Mouse (Mus musculus) midbrain, postnatal 0 days (tissue): ENCODE measurements around the gene Ergic3. TPM values are rescaled to one million over a fixed set of nuclear protein-coding genes. Genes with fewer than 3 reads are reported as not detected.

Source experiments
- ATAC-seq: fragments of 200-750 bp; cut with Nextera tagmentation; 2 replicates; pipeline ENCODE4 v1.8.0; 2017; ENCODE audit warnings: moderate number of reproducible peaks, mild to moderate bottlenecking, moderate TSS enrichment, moderate library complexity; ENCODE audit not compliant: low FRiP score
- DNase-seq: peaks from one replicate; pipeline ENCODE4 v3.0.0-alpha.2; 2015; ENCODE audit warnings: low spot score
- H3K27ac ChIP-seq: fragments of 300-500 bp; sonication (generic); 2 replicates; pipeline ENCODE4 v1.5.1; 2014; ENCODE audit warnings: low read depth, mild to moderate bottlenecking, low read length, mixed read lengths
- H3K27me3 ChIP-seq: fragments of 300-500 bp; sonication (generic); 2 replicates; pipeline ENCODE4 v1.6.1; 2014; ENCODE audit warnings: low read length, control low read depth, mixed read lengths; ENCODE audit not compliant: insufficient read depth
- H3K36me3 ChIP-seq: fragments of 300-500 bp; sonication (generic); 2 replicates; pipeline ENCODE4 v1.6.1; 2014; ENCODE audit warnings: low read length, control low read depth, mixed read lengths; ENCODE audit not compliant: insufficient read depth
- H3K4me1 ChIP-seq: fragments of 300-500 bp; sonication (generic); 2 replicates; pipeline ENCODE4 v1.6.1; 2014; ENCODE audit warnings: mild to moderate bottlenecking, control low read depth, antibody characterized with exemption, low read length, mixed read lengths; ENCODE audit not compliant: insufficient read depth
- H3K4me2 ChIP-seq: fragments of 300-500 bp; sonication (generic); 2 replicates; pipeline ENCODE4 v1.6.1; 2014; ENCODE audit warnings: low read depth, mild to moderate bottlenecking, low read length, mixed read lengths; ENCODE audit not compliant: poor library complexity, severe bottlenecking
- H3K4me3 ChIP-seq: fragments of 300-500 bp; sonication (generic); 2 replicates; pipeline ENCODE4 v1.5.1; 2014; ENCODE audit warnings: low read depth, mild to moderate bottlenecking, low read length, moderate library complexity
- H3K9ac ChIP-seq: fragments of 300-500 bp; sonication (generic); replicated peaks from 2 replicates; pipeline ENCODE4 v1.6.1; 2014; ENCODE audit warnings: mild to moderate bottlenecking, low read length, moderate library complexity, mixed read lengths; ENCODE audit not compliant: poor library complexity, severe bottlenecking
- H3K9me3 ChIP-seq: fragments of 300-500 bp; sonication (generic); 2 replicates; pipeline ENCODE4 v1.6.1; 2016; ENCODE audit warnings: low read length, control low read depth
- CTCF ChIP-seq: IDR thresholded peaks from 2 replicates; pipeline ENCODE4 v1.5.1; 2016; ENCODE audit warnings: antibody characterized with exemption, mild to moderate bottlenecking
- WGBS: fragments of 180-500 bp; shearing (Covaris S2); extraction: QIAGEN DNeasy Blood & Tissue Kit; methylation state at CpG from one replicate; pipeline ENCODE4 v1.1.7; 2014; 5-methylcytosine and 5-hydroxymethylcytosine counted together
- polyA plus RNA-seq: library from polyadenylated mRNA; unstranded; fragments of >200 nt; fragmentation: Nextera tagmentation; extraction: Ambion mirVana; gene quantifications from 2 replicates; pipeline ENCODE4 v1.2.1, GENCODE M21; 2015
- total RNA-seq: library from RNA; depleted of rRNA; stranded (reverse); fragments of >200 nt; gene quantifications from 2 replicates; pipeline ENCODE4 v1.2.3, GENCODE M21; 2014

Ergic3 gene
- total and polyA plus RNA-seq, 2 experiments from 2014 or later, result 284 to 467 TPM

DNA sequence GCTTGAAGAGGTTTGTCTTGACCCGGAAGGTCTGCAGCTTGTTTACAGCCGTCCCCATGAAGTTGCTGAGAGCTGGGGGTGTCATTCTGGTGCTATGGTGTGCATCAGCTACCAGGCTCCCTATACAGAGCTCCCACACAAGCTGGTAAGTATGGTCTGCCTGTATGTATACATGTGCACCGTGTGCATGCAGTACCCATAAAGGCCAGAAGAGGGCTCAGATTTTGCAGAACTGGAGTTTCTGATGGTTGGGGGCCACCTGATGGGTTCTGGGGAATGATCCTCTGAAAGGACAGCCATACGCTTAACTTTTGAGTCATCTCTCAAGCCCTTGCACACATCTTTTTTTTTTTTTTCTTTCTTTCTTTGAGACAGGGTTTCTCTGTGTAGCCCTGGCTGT lies 2.5 kb upstream of the Ergic3 start:
- 92% methylated on average over 4 of the region's 4 CpGs for WGBS
- Histone ChIP-seq H3K27me3 (no peaks in the 10 kb centered on the region), H3K4me3 (no peak overlapping the region), H3K27ac (no peak overlapping the region), H3K36me3 (peaks cover 10% of the 10 kb centered on the region; the same call in 1 of the 2 replicates), H3K9me3 (no peaks in the 10 kb centered on the region), H3K4me2 (no peak overlapping the region), H3K9ac (no peak overlapping the region), H3K4me1 (no peaks in the 10 kb centered on the region; the same call in 1 of the 2 replicates)
- DNase-seq (no peak), ATAC-seq (no peak)
- peak; percentile 52 for TF ChIP-seq CTCF

DNA sequence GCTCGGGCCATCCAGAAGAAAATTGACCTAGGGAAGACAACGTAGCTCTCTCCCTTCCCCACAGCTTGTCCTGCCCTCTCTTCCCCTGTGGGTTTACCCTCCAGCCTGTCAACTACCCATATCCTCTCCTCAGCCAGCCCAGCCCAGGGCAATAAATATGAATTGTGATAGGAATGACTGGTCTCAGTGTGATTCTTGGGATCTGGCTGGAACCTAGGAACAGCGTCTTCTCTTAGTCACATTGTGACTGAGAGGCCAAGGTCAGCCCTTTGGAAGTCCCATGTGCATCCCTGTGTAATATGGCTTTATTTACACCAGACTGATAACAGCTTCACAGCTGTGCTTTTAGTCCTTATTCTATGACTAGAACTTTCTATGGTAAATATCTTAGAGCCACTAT lies 10.3 kb downstream of the Ergic3 start:
- DNase-seq (no peak), ATAC-seq (no peak)
- Histone ChIP-seq H3K4me3 (no peak overlapping the region), H3K4me2 (no peak overlapping the region), H3K27ac (no peak overlapping the region), H3K4me1 (no peaks in the 10 kb centered on the region), H3K9ac (no peak overlapping the region), H3K27me3 (no peaks in the 10 kb centered on the region), H3K36me3 (peaks cover 64% of the 10 kb centered on the region), H3K9me3 (no peaks in the 10 kb centered on the region)
- 99% methylated on average over 3 of the region's 3 CpGs for WGBS
- no peak for TF ChIP-seq CTCF

DNA sequence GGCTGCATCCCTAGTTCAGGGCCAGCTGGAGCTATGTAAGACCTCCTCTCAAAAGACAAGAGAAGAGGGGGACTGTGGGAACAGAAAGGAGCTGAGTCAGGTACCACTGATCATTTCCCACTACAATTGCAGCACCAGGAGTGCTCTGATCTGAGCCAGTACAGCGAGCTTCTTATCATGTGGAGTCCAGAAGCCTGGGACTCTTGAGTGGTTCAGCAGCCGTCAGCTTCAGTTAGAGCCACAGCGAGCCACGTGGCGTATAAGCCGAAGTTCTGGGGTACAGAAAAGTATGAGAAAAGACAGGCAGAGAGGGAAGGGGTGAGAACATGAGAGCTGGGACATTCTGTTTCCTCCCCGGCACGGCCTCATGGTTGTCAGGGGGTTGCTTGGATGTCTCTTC lies 13.4 kb downstream of the Ergic3 start:
- no peaks in the 10 kb centered on the region for H3K27me3 ChIP-seq
- H3K9me3 ChIP-seq, result no peaks in the 10 kb centered on the region
- H3K4me1 ChIP-seq, result no peaks in the 10 kb centered on the region
- H3K4me2 ChIP-seq, result no peak overlapping the region
- ATAC-seq (no peak), DNase-seq (no peak)
- peaks cover 34% of the 10 kb centered on the region for H3K36me3 ChIP-seq
- TF ChIP-seq CTCF, result no peak
- 89% methylated on average over 8 of the region's 8 CpGs for WGBS
- H3K9ac ChIP-seq, result no peak overlapping the region
- H3K4me3 ChIP-seq, result no peak overlapping the region
- H3K27ac ChIP-seq, result no peak overlapping the region

DNA sequence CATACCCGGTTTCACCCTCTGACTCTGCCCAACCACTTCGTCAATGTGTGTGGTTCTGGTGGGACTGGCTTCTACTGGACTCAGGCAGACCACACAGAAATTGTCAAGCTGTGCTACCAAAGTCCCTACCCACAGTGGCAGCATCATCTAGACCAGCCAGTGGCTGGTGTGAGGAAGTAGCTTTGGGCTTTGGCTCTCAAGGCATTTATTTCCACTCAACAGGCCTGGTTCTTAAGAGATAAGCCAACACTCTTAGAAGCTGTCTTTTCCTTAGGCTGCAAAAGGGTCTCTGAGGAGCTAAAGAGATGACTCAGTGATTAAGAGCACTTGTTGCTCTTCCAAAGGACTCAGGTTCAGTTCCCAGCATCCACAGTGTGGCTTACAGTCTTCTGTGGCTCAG lies 13.9 kb downstream of the Ergic3 start:
- H3K9ac ChIP-seq, result no peak overlapping the region
- H3K4me3 ChIP-seq, result no peak overlapping the region
- no peaks in the 10 kb centered on the region for H3K4me1 ChIP-seq
- WGBS, result 90% methylated on average over 2 of the region's 2 CpGs
- TF ChIP-seq CTCF, result no peak
- no peaks in the 10 kb centered on the region for H3K27me3 ChIP-seq
- H3K36me3 ChIP-seq, result peaks cover 28% of the 10 kb centered on the region
- no peak overlapping the region for H3K27ac ChIP-seq
- DNase-seq (no peak), ATAC-seq (no peak)
- H3K4me2 ChIP-seq, result no peak overlapping the region
- H3K9me3 ChIP-seq, result no peaks in the 10 kb centered on the region

DNA sequence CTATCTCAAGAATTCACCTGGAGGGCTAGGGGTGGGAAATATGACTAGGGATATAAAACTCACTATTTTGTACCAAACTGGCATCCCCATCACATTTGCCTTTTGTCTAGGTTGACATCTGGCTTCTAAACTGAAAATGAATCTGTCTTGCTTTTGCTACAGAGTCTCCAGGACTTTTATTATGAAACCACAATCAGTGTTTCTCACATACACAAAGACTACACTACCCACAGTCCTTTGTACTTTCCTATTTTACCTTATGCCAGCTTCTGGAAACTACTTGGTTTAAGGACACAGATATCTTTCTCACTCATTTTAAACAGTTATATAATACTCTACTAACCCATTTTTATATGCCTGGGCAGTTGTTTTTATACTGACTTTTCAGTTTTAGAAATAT lies 17.6 kb downstream of the Ergic3 start:
- TF ChIP-seq CTCF, result no peak
- H3K4me2 ChIP-seq, result no peak overlapping the region
- H3K36me3 ChIP-seq, result no peaks in the 10 kb centered on the region
- DNase-seq, result peak; percentile 23
- no peak overlapping the region for H3K4me3 ChIP-seq
- no peaks in the 10 kb centered on the region for H3K27me3 ChIP-seq
- H3K4me1 ChIP-seq, result no peaks in the 10 kb centered on the region
- no peak overlapping the region for H3K27ac ChIP-seq
- no peaks in the 10 kb centered on the region for H3K9me3 ChIP-seq
- no peak overlapping the region for H3K9ac ChIP-seq
- no peak for ATAC-seq

DNA sequence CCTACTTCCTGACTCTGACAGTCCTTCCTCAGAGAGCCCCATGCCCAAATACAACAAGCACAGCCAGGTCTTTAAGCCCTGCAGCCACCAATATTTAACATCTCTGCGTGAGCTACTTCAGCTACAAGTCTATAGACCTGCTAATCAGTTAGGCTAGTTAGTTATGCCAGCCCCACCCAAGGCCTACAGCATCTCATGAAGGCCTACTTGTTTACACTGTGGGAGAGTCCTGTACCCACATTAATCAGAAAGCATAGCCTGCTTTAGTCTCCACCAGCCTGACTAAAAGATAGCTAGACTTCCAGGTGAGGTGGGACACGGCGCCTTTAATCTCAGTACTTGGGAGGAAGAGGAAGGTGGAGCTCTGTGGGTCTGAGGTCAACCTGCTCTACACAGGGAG lies 31.5 kb downstream of the Ergic3 start:
- 93% methylated on average over 3 of the region's 3 CpGs for WGBS
- ATAC-seq, result no peak
- Histone ChIP-seq H3K4me2 (no peak overlapping the region), H3K4me1 (no peaks in the 10 kb centered on the region), H3K9me3 (no peaks in the 10 kb centered on the region), H3K27me3 (no peaks in the 10 kb centered on the region), H3K36me3 (no peaks in the 10 kb centered on the region), H3K9ac (no peak overlapping the region), H3K27ac (no peak overlapping the region), H3K4me3 (no peak overlapping the region)
- no peak for TF ChIP-seq CTCF
- no peak for DNase-seq
